Mouse (Mus musculus) forebrain, embryonic 13.5 days (tissue): ENCODE measurements at regions not wholly inside any gene's neighbourhood (a gene's known extent, or its start where the extent isn't known, plus 50 kb on each side); places are given as distances from the start of the nearest gene placed in this dataset.

Source experiments
- ATAC-seq: fragments of 200-750 bp; cut with Nextera tagmentation; 2 replicates; pipeline ENCODE4 v1.8.0; 2017
- H3K27ac ChIP-seq: fragments of 300-500 bp; sonication (generic); 2 replicates; pipeline ENCODE4 v1.5.1; 2015; ENCODE audit warnings: inconsistent platforms, mild to moderate bottlenecking, moderate library complexity
- H3K27me3 ChIP-seq: fragments of 300-500 bp; sonication (generic); 2 replicates; pipeline ENCODE4 v1.6.1; 2015; ENCODE audit warnings: mild to moderate bottlenecking, inconsistent platforms
- H3K36me3 ChIP-seq: fragments of 300-500 bp; sonication (generic); 2 replicates; pipeline ENCODE4 v1.6.1; 2015; ENCODE audit warnings: mild to moderate bottlenecking, inconsistent platforms; ENCODE audit not compliant: poor library complexity, severe bottlenecking
- H3K4me1 ChIP-seq: fragments of 300-500 bp; sonication (generic); 2 replicates; pipeline ENCODE4 v1.6.1; 2015; ENCODE audit warnings: inconsistent platforms
- H3K4me2 ChIP-seq: fragments of 300-500 bp; sonication (generic); 2 replicates; pipeline ENCODE4 v1.6.1; 2015; ENCODE audit warnings: inconsistent platforms, mild to moderate bottlenecking, moderate library complexity
- H3K4me3 ChIP-seq: fragments of 300-500 bp; sonication (generic); 2 replicates; pipeline ENCODE4 v1.5.1; 2015; ENCODE audit warnings: mild to moderate bottlenecking, inconsistent platforms
- H3K9ac ChIP-seq: fragments of 300-500 bp; sonication (generic); 2 replicates; pipeline ENCODE4 v1.6.1; 2015; ENCODE audit warnings: mild to moderate bottlenecking, inconsistent platforms
- H3K9me3 ChIP-seq: fragments of 300-500 bp; sonication (generic); replicated peaks from 2 replicates; pipeline ENCODE4 v1.6.1; 2016; ENCODE audit warnings: inconsistent platforms
- WGBS: fragments of 180-500 bp; shearing (Covaris S2); methylation state at CpG from one replicate; pipeline ENCODE4 v1.1.7; 2015; 5-methylcytosine and 5-hydroxymethylcytosine counted together

GRCm38 (mm10) chr7:118042914-118043313 lies 73.1 kb downstream of the Rps15a start:
- no peaks in the 10 kb centered on the region for H3K36me3 ChIP-seq
- ATAC-seq = no peak
- H3K4me3 ChIP-seq = no peak overlapping the region
- H3K27me3 ChIP-seq = no peaks in the 10 kb centered on the region
- no peaks in the 10 kb centered on the region for H3K4me1 ChIP-seq
- no peaks in the 10 kb centered on the region for H3K9me3 ChIP-seq
- 70% methylated on average over 10 of the region's 10 CpGs for WGBS
- no peak overlapping the region for H3K9ac ChIP-seq
- no peak overlapping the region for H3K27ac ChIP-seq
- no peak overlapping the region for H3K4me2 ChIP-seq

DNA sequence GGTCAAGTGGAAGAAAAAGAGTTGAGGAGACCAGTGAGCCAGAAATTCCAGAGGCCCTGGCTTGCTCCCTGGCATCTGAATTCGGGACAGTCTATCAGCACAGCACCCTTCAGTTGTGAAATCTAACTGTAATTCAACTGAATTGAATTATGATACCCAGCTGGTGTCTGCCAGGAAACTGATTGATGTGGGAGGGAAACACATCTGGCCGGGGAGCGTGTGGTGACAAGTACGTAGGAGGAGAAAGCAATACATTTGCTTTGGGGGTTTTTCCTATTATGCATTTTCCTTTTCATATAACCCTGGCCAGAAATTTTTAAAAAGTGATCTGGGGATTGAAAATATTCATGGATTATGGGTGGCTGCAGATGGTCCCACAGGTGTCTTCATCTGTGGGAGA lies 76.1 kb downstream of the Rps15a start:
- H3K27me3 ChIP-seq = no peaks in the 10 kb centered on the region
- H3K27ac ChIP-seq = no peak overlapping the region
- H3K4me1 ChIP-seq = no peaks in the 10 kb centered on the region
- no peaks in the 10 kb centered on the region for H3K9me3 ChIP-seq
- H3K36me3 ChIP-seq = no peaks in the 10 kb centered on the region
- H3K4me3 ChIP-seq = no peak overlapping the region
- 90% methylated on average over 4 of the region's 4 CpGs for WGBS
- ATAC-seq = no peak
- H3K9ac ChIP-seq = no peak overlapping the region
- H3K4me2 ChIP-seq = no peak overlapping the region

GRCm38 (mm10) chr7:118037062-118037461 lies 78.9 kb downstream of the Rps15a start:
- H3K4me2 ChIP-seq = no peak overlapping the region
- H3K36me3 ChIP-seq = no peaks in the 10 kb centered on the region
- no peaks in the 10 kb centered on the region for H3K4me1 ChIP-seq
- no peak overlapping the region for H3K4me3 ChIP-seq
- H3K9me3 ChIP-seq = no peaks in the 10 kb centered on the region
- H3K27me3 ChIP-seq = no peaks in the 10 kb centered on the region
- 75% methylated on average over 3 of the region's 3 CpGs for WGBS
- ATAC-seq = no peak
- no peak overlapping the region for H3K27ac ChIP-seq
- no peak overlapping the region for H3K9ac ChIP-seq

DNA sequence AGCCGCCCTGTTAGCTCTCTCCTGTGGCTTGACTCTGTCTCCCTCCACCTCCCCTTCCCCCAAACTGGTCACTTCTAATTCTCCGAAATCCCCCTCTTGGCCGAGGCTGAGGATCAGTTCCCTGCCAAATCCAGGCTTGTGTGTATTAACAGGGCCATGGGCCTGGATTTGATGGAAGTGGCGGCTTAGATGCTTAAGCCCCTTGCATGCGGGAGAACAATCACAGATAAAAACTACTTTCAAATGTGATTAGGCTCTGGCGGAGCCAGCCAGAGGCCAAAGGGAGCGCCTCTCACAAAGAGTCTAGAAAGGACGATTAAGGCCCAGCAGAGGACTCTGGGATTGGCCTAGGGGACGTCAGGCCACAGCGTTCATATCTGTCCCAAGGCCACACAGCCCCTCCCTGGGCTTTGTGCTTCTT lies 89.9 kb downstream of the Rps15a start:
- no peaks in the 10 kb centered on the region for H3K9me3 ChIP-seq
- peaks cover 25% of the 10 kb centered on the region for H3K4me1 ChIP-seq
- no peaks in the 10 kb centered on the region for H3K27me3 ChIP-seq
- 0 out of 2 replicates have a peak, but pooled peaks have one; percentile 30 for ATAC-seq
- H3K36me3 ChIP-seq = no peaks in the 10 kb centered on the region
- H3K4me2 ChIP-seq = no peak overlapping the region
- H3K27ac ChIP-seq = peak overlapping the region; percentile 19; the same call in 1 of the 2 replicates
- 6% methylated on average over 10 of the region's 10 CpGs for WGBS
- peak overlapping the region; percentile 31; the same call in 1 of the 2 replicates for H3K9ac ChIP-seq
- H3K4me3 ChIP-seq = no peak overlapping the region

- Histone ChIP-seq H3K9me3 (no peaks in the 10 kb centered on the region), H3K36me3 (no peaks in the 10 kb centered on the region), H3K4me3 (no peak overlapping the region), H3K27me3 (no peaks in the 10 kb centered on the region), H3K4me1 (peaks cover 3% of the 10 kb centered on the region; the same call in 1 of the 2 replicates), H3K27ac (no peak overlapping the region), H3K4me2 (no peak overlapping the region), H3K9ac (no peak overlapping the region)
- 69% methylated on average over 7 of the region's 7 CpGs for WGBS
- no peak for ATAC-seq
Measured at GRCm38 (mm10) chr7:118004620-118005019, 111.4 kb downstream of the Rps15a start.

- no peaks in the 10 kb centered on the region for H3K36me3 ChIP-seq
- H3K4me1 ChIP-seq = peaks cover 3% of the 10 kb centered on the region; the same call in 1 of the 2 replicates
- ATAC-seq = no peak
- no peak overlapping the region for H3K4me3 ChIP-seq
- WGBS = 71% methylated on average over 3 of the region's 3 CpGs
- no peak overlapping the region for H3K9ac ChIP-seq
- H3K27ac ChIP-seq = no peak overlapping the region
- no peaks in the 10 kb centered on the region for H3K27me3 ChIP-seq
- no peak overlapping the region for H3K4me2 ChIP-seq
- H3K9me3 ChIP-seq = no peaks in the 10 kb centered on the region
Measured at GRCm38 (mm10) chr7:118001881-118002280, 114.1 kb downstream of the Rps15a start.

DNA sequence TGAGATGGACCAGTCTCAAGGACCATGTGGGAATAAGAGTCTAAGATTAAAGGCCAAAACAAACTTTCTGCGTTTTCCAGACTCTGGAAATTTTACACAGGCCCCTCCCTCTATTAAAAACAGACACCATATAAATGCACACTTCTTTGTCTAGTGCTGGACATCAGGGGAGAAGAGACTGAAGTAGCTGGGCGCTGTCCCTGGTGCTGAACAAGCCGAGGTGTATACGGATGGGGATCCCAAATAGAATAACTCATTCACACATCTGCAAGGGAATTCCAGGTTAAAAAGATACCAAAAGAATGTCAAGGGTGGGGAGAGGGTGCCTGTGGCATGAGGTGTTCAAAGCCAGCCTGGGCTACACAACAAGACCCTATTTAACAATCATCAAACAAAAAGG lies 114.9 kb downstream of the Rps15a start:
- H3K9me3 ChIP-seq = no peaks in the 10 kb centered on the region
- H3K27ac ChIP-seq = no peak overlapping the region
- no peak for ATAC-seq
- 5% methylated on average over 4 of the region's 4 CpGs for WGBS
- no peaks in the 10 kb centered on the region for H3K27me3 ChIP-seq
- no peak overlapping the region for H3K9ac ChIP-seq
- H3K36me3 ChIP-seq = no peaks in the 10 kb centered on the region
- no peak overlapping the region for H3K4me2 ChIP-seq
- peaks cover 3% of the 10 kb centered on the region; the same call in 1 of the 2 replicates for H3K4me1 ChIP-seq
- H3K4me3 ChIP-seq = no peak overlapping the region

GRCm38 (mm10) chr7:117982177-117982576 lies 133.8 kb downstream of the Rps15a start:
- no peak for ATAC-seq
- H3K4me3 ChIP-seq = no peak overlapping the region
- no peak overlapping the region for H3K27ac ChIP-seq
- no peaks in the 10 kb centered on the region for H3K4me1 ChIP-seq
- H3K9ac ChIP-seq = no peak overlapping the region
- H3K27me3 ChIP-seq = no peaks in the 10 kb centered on the region
- no peak overlapping the region for H3K4me2 ChIP-seq
- WGBS = 87% methylated on average over 4 of the region's 4 CpGs
- no peaks in the 10 kb centered on the region for H3K9me3 ChIP-seq
- H3K36me3 ChIP-seq = no peaks in the 10 kb centered on the region

DNA sequence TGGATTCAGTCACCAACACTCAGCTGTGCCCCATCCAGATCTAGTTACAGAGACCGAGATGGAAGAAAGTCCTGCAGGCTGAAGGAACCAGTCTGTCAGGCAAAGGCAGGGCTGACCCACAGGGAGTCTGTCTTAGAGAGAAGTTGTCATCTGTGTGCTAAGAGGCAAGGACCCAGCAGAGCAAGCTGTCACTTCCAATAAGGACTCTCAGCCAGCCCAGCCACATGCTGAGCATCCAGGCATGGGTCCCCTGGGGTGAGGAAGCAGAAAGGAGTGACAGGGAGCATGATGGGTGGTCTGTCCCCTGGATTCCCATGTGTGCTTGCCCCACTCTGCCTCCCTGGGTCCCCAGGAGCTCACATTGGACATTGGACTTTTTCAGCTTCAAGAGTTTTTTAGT lies 144.8 kb downstream of the Rps15a start:
- Histone ChIP-seq H3K4me3 (no peak overlapping the region), H3K27ac (no peak overlapping the region), H3K9ac (no peak overlapping the region), H3K4me2 (no peak overlapping the region), H3K36me3 (no peaks in the 10 kb centered on the region), H3K4me1 (no peaks in the 10 kb centered on the region), H3K27me3 (no peaks in the 10 kb centered on the region), H3K9me3 (no peaks in the 10 kb centered on the region)
- 52% methylated on average over 1 of the region's 1 CpGs for WGBS
- ATAC-seq = no peak

- H3K9ac ChIP-seq = no peak overlapping the region
- H3K36me3 ChIP-seq = no peaks in the 10 kb centered on the region
- H3K27ac ChIP-seq = no peak overlapping the region
- H3K4me3 ChIP-seq = no peak overlapping the region
- no peaks in the 10 kb centered on the region for H3K27me3 ChIP-seq
- 91% methylated on average over 3 of the region's 3 CpGs for WGBS
- peaks cover 9% of the 10 kb centered on the region; the same call in 1 of the 2 replicates for H3K4me1 ChIP-seq
- ATAC-seq = no peak
- no peak overlapping the region for H3K4me2 ChIP-seq
- no peaks in the 10 kb centered on the region for H3K9me3 ChIP-seq
Measured at GRCm38 (mm10) chr7:117943435-117943834, 172.6 kb downstream of the Rps15a start.

GRCm38 (mm10) chr7:117939618-117940017 lies 176.4 kb downstream of the Rps15a start:
- Histone ChIP-seq H3K27me3 (no peaks in the 10 kb centered on the region), H3K9ac (no peak overlapping the region), H3K4me2 (no peak overlapping the region), H3K4me3 (no peak overlapping the region), H3K27ac (no peak overlapping the region), H3K4me1 (peaks cover 9% of the 10 kb centered on the region; the same call in 1 of the 2 replicates), H3K9me3 (no peaks in the 10 kb centered on the region), H3K36me3 (no peaks in the 10 kb centered on the region)
- WGBS = 3% methylated on average over 7 of the region's 7 CpGs
- peak; percentile 38; the same call in 1 of the 2 replicates for ATAC-seq

- no peak overlapping the region for H3K4me3 ChIP-seq
- H3K27me3 ChIP-seq = no peaks in the 10 kb centered on the region
- WGBS = 86% methylated on average over 3 of the region's 3 CpGs
- no peaks in the 10 kb centered on the region for H3K36me3 ChIP-seq
- H3K4me2 ChIP-seq = no peak overlapping the region
- H3K4me1 ChIP-seq = peaks cover 24% of the 10 kb centered on the region
- no peak overlapping the region for H3K9ac ChIP-seq
- H3K9me3 ChIP-seq = no peaks in the 10 kb centered on the region
- ATAC-seq = no peak
- H3K27ac ChIP-seq = no peak overlapping the region
Measured at GRCm38 (mm10) chr7:117934908-117935307, 181.1 kb downstream of the Rps15a start.

DNA sequence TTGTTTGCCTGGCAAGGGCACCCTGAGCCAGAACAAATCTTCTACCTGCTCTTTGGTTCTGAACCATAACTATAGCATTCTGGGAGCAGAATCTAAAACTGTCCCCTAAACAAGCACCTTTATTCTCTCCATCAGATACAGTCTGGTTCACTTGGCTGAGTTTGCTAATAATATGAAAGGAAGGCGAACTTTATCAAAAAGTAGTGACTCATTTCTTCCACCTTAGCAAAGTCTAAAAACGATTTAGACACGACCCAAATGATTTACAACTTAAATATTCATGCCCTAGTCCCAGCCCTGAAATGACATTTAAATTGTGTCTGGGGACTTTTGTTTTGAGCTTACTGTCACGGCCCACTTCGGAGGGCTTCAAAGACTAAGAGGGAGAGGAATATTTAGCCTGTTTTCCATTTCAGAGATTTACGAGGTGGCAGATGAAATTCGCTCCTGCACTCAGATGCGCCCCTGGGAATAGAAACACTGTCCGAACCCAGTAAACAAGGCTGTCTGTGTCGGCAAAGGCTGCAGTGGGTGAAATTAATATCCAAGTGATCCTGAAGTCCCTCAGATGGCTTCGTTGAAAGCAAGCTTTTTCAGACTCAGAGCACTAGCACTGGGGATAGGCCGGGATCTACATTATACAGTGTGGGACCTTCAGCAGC lies 184.6 kb downstream of the Rps15a start:
- Histone ChIP-seq H3K4me3 (no peak overlapping the region), H3K4me1 (peaks cover 22% of the 10 kb centered on the region), H3K9me3 (no peaks in the 10 kb centered on the region), H3K36me3 (no peaks in the 10 kb centered on the region), H3K27ac (no peak overlapping the region), H3K9ac (no peak overlapping the region), H3K27me3 (peaks cover 5% of the 10 kb centered on the region; the same call in 1 of the 2 replicates), H3K4me2 (no peak overlapping the region)
- no peak for ATAC-seq
- 68% methylated on average over 12 of the region's 12 CpGs for WGBS
